Mouse (Mus musculus): ENCODE measurements at regions not wholly inside any gene's neighbourhood (a gene's known extent, or its start where the extent isn't known, plus 50 kb on each side); places are given as distances from the start of the nearest gene placed in this dataset.
A peak's percentile ranks its signal among the peaks of the same experiment; 100 is the strongest.
"Not testable (repeated sequence)": the region's sequence is repeated elsewhere in the genome, so short reads cannot be mapped to it uniquely, and the experiment has no call there.

- DNase-seq (ENCODE audit: extremely low read depth, low read depth) = no peak
Measured at GRCm38 (mm10) chr10:111592416-111593149, 86.5 kb downstream of the Phlda1 start.

GRCm38 (mm10) chr10:111593280-111593679 lies 87.2 kb downstream of the Phlda1 start:
- no peak for DNase-seq (ENCODE audit: extremely low read depth, low read depth)

- no peak for DNase-seq (ENCODE audit: extremely low read depth, low read depth)
Measured at GRCm38 (mm10) chr10:111594171-111594570, 88.1 kb downstream of the Phlda1 start.

- DNase-seq (ENCODE audit: extremely low read depth, low read depth) = no peak
Measured at GRCm38 (mm10) chr10:111594651-111595050, 88.6 kb downstream of the Phlda1 start.

- DNase-seq (ENCODE audit: extremely low read depth, low read depth) = peak; percentile 88
Measured at GRCm38 (mm10) chr10:111595513-111595995, 89.5 kb downstream of the Phlda1 start.

- DNase-seq (ENCODE audit: extremely low read depth, low read depth) = no peak
Measured at GRCm38 (mm10) chr10:111598650-111599049, 92.6 kb downstream of the Phlda1 start.

GRCm38 (mm10) chr10:111599297-111600250 lies 93.5 kb downstream of the Phlda1 start:
- no peak for DNase-seq (ENCODE audit: extremely low read depth, low read depth)

GRCm38 (mm10) chr10:111600251-111600620 lies 94.2 kb downstream of the Phlda1 start:
- DNase-seq (ENCODE audit: extremely low read depth, low read depth) = no peak

- no peak for DNase-seq (ENCODE audit: extremely low read depth, low read depth)
Measured at GRCm38 (mm10) chr10:111600677-111601099, 94.6 kb downstream of the Phlda1 start.

GRCm38 (mm10) chr10:111603166-111603565 lies 97.1 kb downstream of the Phlda1 start:
- DNase-seq (ENCODE audit: extremely low read depth, low read depth) = no peak

- DNase-seq (ENCODE audit: extremely low read depth, low read depth) = not testable (repeated sequence)
Measured at GRCm38 (mm10) chr10:111607381-111607780, 101.3 kb downstream of the Phlda1 start.

GRCm38 (mm10) chr10:111608385-111609093 lies 102.5 kb downstream of the Phlda1 start:
- no peak for DNase-seq (ENCODE audit: extremely low read depth, low read depth)

- no peak for DNase-seq (ENCODE audit: extremely low read depth, low read depth)
Measured at GRCm38 (mm10) chr10:111609889-111610288, 103.8 kb downstream of the Phlda1 start.

- no peak for DNase-seq (ENCODE audit: extremely low read depth, low read depth)
Measured at GRCm38 (mm10) chr10:111619627-111620270, 113.7 kb downstream of the Phlda1 start.

GRCm38 (mm10) chr10:111620927-111621676 lies 115.0 kb downstream of the Phlda1 start:
- no peak for DNase-seq (ENCODE audit: extremely low read depth, low read depth)

- no peak for DNase-seq (ENCODE audit: extremely low read depth, low read depth)
Measured at GRCm38 (mm10) chr10:111622789-111623188, 116.7 kb downstream of the Phlda1 start.

- no peak for DNase-seq (ENCODE audit: extremely low read depth, low read depth)
Measured at GRCm38 (mm10) chr10:111624021-111624420, 117.9 kb downstream of the Phlda1 start.

GRCm38 (mm10) chr10:111624624-111625023 lies 118.5 kb downstream of the Phlda1 start:
- no peak for DNase-seq (ENCODE audit: extremely low read depth, low read depth)

- no peak for DNase-seq (ENCODE audit: extremely low read depth, low read depth)
Measured at GRCm38 (mm10) chr10:111625573-111625972, 119.5 kb downstream of the Phlda1 start.

GRCm38 (mm10) chr10:111626009-111626408 lies 119.9 kb downstream of the Phlda1 start:
- DNase-seq (ENCODE audit: extremely low read depth, low read depth) = no peak
